Mouse (Mus musculus) hindbrain, postnatal 0 days (tissue): Measurements from ENCODE around the gene Fmnl2. TPM values are rescaled to one million over a fixed set of nuclear protein-coding genes. Genes with fewer than 3 reads are reported as not detected.

Experiments
- ATAC-seq: fragments of 200-750 bp; cut with Nextera tagmentation; 2 replicates; pipeline ENCODE4 v1.8.0; 2017; ENCODE audit warnings: mild to moderate bottlenecking, moderate TSS enrichment, moderate library complexity
- DNase-seq: peaks from one replicate; pipeline ENCODE4 v3.0.0-alpha.2; 2015; ENCODE audit warnings: low spot score
- H3K27ac ChIP-seq: fragments of 300-500 bp; sonication (generic); 2 replicates; pipeline ENCODE4 v1.5.1; 2014; ENCODE audit warnings: mild to moderate bottlenecking
- H3K27me3 ChIP-seq: fragments of 300-500 bp; sonication (generic); 2 replicates; pipeline ENCODE4 v1.6.1; 2014; ENCODE audit warnings: low read length, mixed read lengths; ENCODE audit not compliant: insufficient read depth
- H3K36me3 ChIP-seq: fragments of 300-500 bp; sonication (generic); 2 replicates; pipeline ENCODE4 v1.6.1; 2014; ENCODE audit warnings: low read length, mixed read lengths; ENCODE audit not compliant: insufficient read depth
- H3K4me1 ChIP-seq: fragments of 300-500 bp; sonication (generic); 2 replicates; pipeline ENCODE4 v1.6.1; 2014; ENCODE audit warnings: antibody characterized with exemption, low read length, mixed read lengths; ENCODE audit not compliant: insufficient read depth
- H3K4me2 ChIP-seq: fragments of 300-500 bp; sonication (generic); 2 replicates; pipeline ENCODE4 v1.6.1; 2014; ENCODE audit warnings: low read depth, mild to moderate bottlenecking, low read length, moderate library complexity, mixed read lengths
- H3K4me3 ChIP-seq: fragments of 300-500 bp; sonication (generic); 2 replicates; pipeline ENCODE4 v1.5.1; 2014; ENCODE audit warnings: low read length
- H3K9ac ChIP-seq: fragments of 300-500 bp; sonication (generic); replicated peaks from 2 replicates; pipeline ENCODE4 v1.6.1; 2014; ENCODE audit warnings: mild to moderate bottlenecking, low read length, moderate library complexity, mixed read lengths
- H3K9me3 ChIP-seq: fragments of 300-500 bp; sonication (generic); 2 replicates; pipeline ENCODE4 v1.6.1; 2016; ENCODE audit warnings: low read length, mixed read lengths
- CTCF ChIP-seq: IDR thresholded peaks from 2 replicates; pipeline ENCODE4 v1.5.1; 2016; ENCODE audit warnings: antibody characterized with exemption, control low read depth, low read depth
- WGBS: fragments of 180-500 bp; shearing (Covaris S2); extraction: QIAGEN DNeasy Blood & Tissue Kit; methylation state at CpG from one replicate; pipeline ENCODE4 v1.1.7; 2014; 5-methylcytosine and 5-hydroxymethylcytosine counted together
- polyA plus RNA-seq: library from polyadenylated mRNA; unstranded; fragments of >200 nt; fragmentation: Nextera tagmentation; extraction: Ambion mirVana; gene quantifications from 2 replicates; pipeline ENCODE4 v1.2.1, GENCODE M21; 2015
- total RNA-seq: library from RNA; depleted of rRNA; stranded (reverse); fragments of >200 nt; gene quantifications from 2 replicates; pipeline ENCODE4 v1.2.3, GENCODE M21; 2014

Fmnl2 gene
- total and polyA plus RNA-seq, 2 experiments from 2014 or later, result 9.3 to 27.6 TPM

- ATAC-seq (no peak), DNase-seq (no peak)
- Histone ChIP-seq H3K27me3 (no peaks in the 10 kb centered on the region), H3K27ac (no peak overlapping the region), H3K9ac (no peak overlapping the region), H3K4me1 (peaks cover 16% of the 10 kb centered on the region), H3K4me3 (no peak overlapping the region), H3K36me3 (no peaks in the 10 kb centered on the region), H3K9me3 (no peaks in the 10 kb centered on the region), H3K4me2 (no peak overlapping the region)
- no peak for TF ChIP-seq CTCF
- WGBS, result 59% methylated on average over 4 of the region's 4 CpGs
Measured at GRCm38 (mm10) chr2:52862760-52863124, 5.1 kb downstream of the Fmnl2 start.

- 93% methylated on average over 7 of the region's 7 CpGs for WGBS
- no peak for TF ChIP-seq CTCF
- DNase-seq (no peak), ATAC-seq (no peak)
- H3K4me3 ChIP-seq, result no peak overlapping the region
- no peaks in the 10 kb centered on the region for H3K36me3 ChIP-seq
- no peak overlapping the region for H3K4me2 ChIP-seq
- no peaks in the 10 kb centered on the region for H3K9me3 ChIP-seq
- H3K9ac ChIP-seq, result no peak overlapping the region
- H3K27ac ChIP-seq, result no peak overlapping the region
- H3K27me3 ChIP-seq, result no peaks in the 10 kb centered on the region
- peaks cover 13% of the 10 kb centered on the region for H3K4me1 ChIP-seq
Measured at GRCm38 (mm10) chr2:52864635-52865034, 7.0 kb downstream of the Fmnl2 start.

GRCm38 (mm10) chr2:52866151-52866550, 8.5 kb downstream of the Fmnl2 start:
- 75% methylated on average over 3 of the region's 3 CpGs for WGBS
- H3K9me3 ChIP-seq, result no peaks in the 10 kb centered on the region
- H3K4me2 ChIP-seq, result no peak overlapping the region
- DNase-seq (no peak), ATAC-seq (no peak)
- no peaks in the 10 kb centered on the region for H3K36me3 ChIP-seq
- H3K4me3 ChIP-seq, result no peak overlapping the region
- no peak for TF ChIP-seq CTCF
- no peak overlapping the region for H3K9ac ChIP-seq
- H3K27ac ChIP-seq, result no peak overlapping the region
- no peaks in the 10 kb centered on the region for H3K27me3 ChIP-seq
- H3K4me1 ChIP-seq, result peaks cover 5% of the 10 kb centered on the region; the same call in 1 of the 2 replicates

GRCm38 (mm10) chr2:52867781-52868180, 10.1 kb downstream of the Fmnl2 start:
- H3K27ac ChIP-seq, result no peak overlapping the region
- H3K27me3 ChIP-seq, result no peaks in the 10 kb centered on the region
- ATAC-seq (no peak), DNase-seq (no peak)
- H3K9me3 ChIP-seq, result no peaks in the 10 kb centered on the region
- no peak overlapping the region for H3K4me3 ChIP-seq
- 94% methylated on average over 9 of the region's 9 CpGs for WGBS
- no peaks in the 10 kb centered on the region for H3K36me3 ChIP-seq
- H3K4me1 ChIP-seq, result peaks cover 3% of the 10 kb centered on the region; the same call in 1 of the 2 replicates
- no peak for TF ChIP-seq CTCF
- no peak overlapping the region for H3K9ac ChIP-seq
- no peak overlapping the region for H3K4me2 ChIP-seq

GRCm38 (mm10) chr2:52868181-52868580, 10.5 kb downstream of the Fmnl2 start:
- no peak overlapping the region for H3K4me3 ChIP-seq
- no peak for ATAC-seq
- DNase-seq, result no peak
- 80% methylated on average over 5 of the region's 5 CpGs for WGBS
- H3K4me2 ChIP-seq, result no peak overlapping the region
- no peak for TF ChIP-seq CTCF
- H3K9ac ChIP-seq, result no peak overlapping the region
- H3K27ac ChIP-seq, result no peak overlapping the region
- no peaks in the 10 kb centered on the region for H3K9me3 ChIP-seq
- H3K27me3 ChIP-seq, result no peaks in the 10 kb centered on the region
- no peaks in the 10 kb centered on the region for H3K36me3 ChIP-seq
- no peaks in the 10 kb centered on the region for H3K4me1 ChIP-seq

GRCm38 (mm10) chr2:52872636-52873035, 15.0 kb downstream of the Fmnl2 start:
- Histone ChIP-seq H3K9me3 (no peaks in the 10 kb centered on the region), H3K4me2 (no peak overlapping the region), H3K27ac (no peak overlapping the region), H3K36me3 (no peaks in the 10 kb centered on the region), H3K27me3 (no peaks in the 10 kb centered on the region), H3K4me1 (no peaks in the 10 kb centered on the region), H3K9ac (no peak overlapping the region), H3K4me3 (no peak overlapping the region)
- ATAC-seq (no peak), DNase-seq (no peak)
- 80% methylated on average over 5 of the region's 5 CpGs for WGBS
- no peak for TF ChIP-seq CTCF

GRCm38 (mm10) chr2:52873276-52874063, 15.8 kb downstream of the Fmnl2 start:
- no peak overlapping the region for H3K27ac ChIP-seq
- H3K4me3 ChIP-seq, result no peak overlapping the region
- H3K9me3 ChIP-seq, result no peaks in the 10 kb centered on the region
- TF ChIP-seq CTCF, result no peak
- H3K9ac ChIP-seq, result no peak overlapping the region
- peak; percentile 26 for DNase-seq
- H3K4me2 ChIP-seq, result no peak overlapping the region
- 45% methylated on average over 18 of the region's 18 CpGs for WGBS
- H3K36me3 ChIP-seq, result no peaks in the 10 kb centered on the region
- H3K4me1 ChIP-seq, result no peaks in the 10 kb centered on the region
- ATAC-seq, result no peak
- H3K27me3 ChIP-seq, result no peaks in the 10 kb centered on the region
